Comparison of ENCODE assay signal across 11 mouse cellular contexts in the genomic region with DNA sequence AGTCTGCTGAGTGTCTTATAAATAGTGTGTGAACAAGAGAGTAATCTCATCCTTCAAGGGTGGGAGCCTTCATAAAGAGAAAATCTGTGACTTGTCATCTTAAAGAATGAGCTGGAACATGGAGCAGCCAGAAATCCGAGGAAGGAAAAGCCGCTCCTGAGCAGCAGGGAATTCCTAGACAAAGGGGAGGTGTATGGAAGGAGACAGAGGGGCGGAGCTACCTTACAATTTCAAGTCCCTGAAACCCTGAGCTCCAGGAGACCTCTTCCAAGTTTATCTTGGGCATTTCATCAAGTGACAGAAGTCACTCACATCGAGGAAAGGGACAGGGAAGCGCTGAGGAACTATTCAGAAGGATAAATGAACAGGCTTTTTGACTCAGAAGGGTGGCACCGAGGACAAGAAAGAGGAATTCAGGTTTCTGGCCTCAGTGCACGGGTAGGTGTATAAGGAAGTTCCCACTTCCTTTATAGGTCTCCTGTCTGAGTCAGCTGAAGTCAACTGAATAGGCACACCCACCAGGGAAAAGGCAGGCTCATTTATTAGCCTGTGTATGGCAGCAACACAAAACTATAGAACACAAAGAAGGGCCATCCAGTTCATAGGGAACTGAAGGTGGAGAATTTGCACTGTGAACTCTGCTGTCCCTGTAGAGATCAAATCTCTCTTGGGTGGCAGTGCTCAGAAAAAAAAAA. TPM values are rescaled to one million over a fixed set of nuclear protein-coding genes. Genes with fewer than 3 reads are reported as not detected.
DNase-seq lines count a peak whose midpoint lies in the region; ATAC-seq lines count a peak whose summit lies in the region.
"Had no signal": no experiment of that assay in that cellular context is flagged by ENCODE, and none has a peak within 500 bp of the region (broad histone marks: within the 10 kb centered on the region; RNA-seq: fewer than 3 reads in every experiment).

No protein-coding gene starts in this region.

- no peak overlapping the region for H3K4me3 ChIP-seq in limb, embryonic 12.5 days (replicated peaks)
- no peak overlapping the region for H3K4me3 ChIP-seq in limb, embryonic 10.5 days
- H3K4me3 ChIP-seq in intestine, embryonic 15.5 days (replicated peaks), result no peak overlapping the region
- H3K4me3 ChIP-seq in stomach, embryonic 16.5 days (replicated peaks; ENCODE audit: low read length), result no peak overlapping the region
- H3K4me3 ChIP-seq: heart, adult 2 months; hindbrain, embryonic 13.5 days; neural tube, embryonic 12.5 days had no signal

- no peak overlapping the region for H3K4me2 ChIP-seq in limb, embryonic 12.5 days
- 0 out of 2 replicates have a peak overlapping the region, but pooled peaks have one; percentile 2 for H3K4me2 ChIP-seq in intestine, embryonic 15.5 days (replicated peaks)
- peak overlapping the region; percentile 25; the same call in 1 of the 2 replicates for H3K4me2 ChIP-seq in stomach, embryonic 16.5 days (ENCODE audit: low read depth, low read length)
- H3K4me2 ChIP-seq: hindbrain, embryonic 13.5 days; midbrain, embryonic 11.5 days; neural tube, embryonic 12.5 days had no signal

- H3K9ac ChIP-seq in limb, embryonic 12.5 days (replicated peaks), result no peak overlapping the region
- no peak overlapping the region for H3K9ac ChIP-seq in intestine, embryonic 15.5 days
- no peak overlapping the region for H3K9ac ChIP-seq in stomach, embryonic 16.5 days (ENCODE audit: low read length)
- H3K9ac ChIP-seq: hindbrain, embryonic 13.5 days; neural tube, embryonic 12.5 days had no signal

- no peak for ATAC-seq in limb, embryonic 12.5 days (ENCODE audit: insufficient number of reproducible peaks, insufficient read depth, low FRiP score, low TSS enrichment, low read depth)
- ATAC-seq in intestine, embryonic 15.5 days, result peak; percentile 82
- ATAC-seq in stomach, embryonic 16.5 days (ENCODE audit: insufficient read depth, low FRiP score), result peak; percentile 80

- no peaks in the 10 kb centered on the region for H3K36me3 ChIP-seq in limb, embryonic 12.5 days
- H3K36me3 ChIP-seq in limb, embryonic 10.5 days, result no peaks in the 10 kb centered on the region
- H3K36me3 ChIP-seq in intestine, embryonic 15.5 days, result no peaks in the 10 kb centered on the region
- H3K36me3 ChIP-seq in stomach, embryonic 16.5 days (ENCODE audit: control insufficient read depth, insufficient read depth, low read length), result no peaks in the 10 kb centered on the region
- H3K36me3 ChIP-seq: hindbrain, embryonic 13.5 days; neural tube, embryonic 12.5 days had no signal

- H3K4me1 ChIP-seq in limb, embryonic 12.5 days (replicated peaks), result peaks cover 9% of the 10 kb centered on the region; the same call in 1 of the 2 replicates
- peaks cover 12% of the 10 kb centered on the region for H3K4me1 ChIP-seq in limb, embryonic 10.5 days
- H3K4me1 ChIP-seq in intestine, embryonic 15.5 days (replicated peaks), result peaks cover 9% of the 10 kb centered on the region
- peaks cover 5% of the 10 kb centered on the region; the same call in 1 of the 2 replicates for H3K4me1 ChIP-seq in stomach, embryonic 16.5 days (ENCODE audit: control insufficient read depth, insufficient read depth, low read length)

- no peaks in the 10 kb centered on the region for H3K9me3 ChIP-seq in limb, embryonic 12.5 days
- no peaks in the 10 kb centered on the region for H3K9me3 ChIP-seq in limb, embryonic 10.5 days (replicated peaks)
- no peaks in the 10 kb centered on the region for H3K9me3 ChIP-seq in intestine, embryonic 15.5 days
- no peaks in the 10 kb centered on the region for H3K9me3 ChIP-seq in stomach, embryonic 16.5 days (replicated peaks; ENCODE audit: control insufficient read depth, low read length)
- H3K9me3 ChIP-seq: hindbrain, embryonic 13.5 days; neural tube, embryonic 12.5 days had no signal

- 54% methylated on average over 7 of the region's 7 CpGs for WGBS in limb, embryonic 12.5 days
- 65% methylated on average over 7 of the region's 7 CpGs for WGBS in limb, embryonic 10.5 days
- WGBS in intestine, embryonic 15.5 days, result 40% methylated on average over 7 of the region's 7 CpGs
- 34% methylated on average over 7 of the region's 7 CpGs for WGBS in stomach, embryonic 16.5 days

- H3K27ac ChIP-seq in limb, embryonic 12.5 days, result peak overlapping the region; percentile 41; the same call in 1 of the 2 replicates
- H3K27ac ChIP-seq in limb, embryonic 10.5 days, result no peak overlapping the region; the same call in 1 of the 2 replicates
- peak overlapping the region; percentile 59 for H3K27ac ChIP-seq in intestine, embryonic 15.5 days
- H3K27ac ChIP-seq in stomach, embryonic 16.5 days (ENCODE audit: low read length), result peak overlapping the region; percentile 83
- H3K27ac ChIP-seq: hindbrain, embryonic 13.5 days; neural tube, embryonic 12.5 days had no signal

- H3K27me3 ChIP-seq in limb, embryonic 12.5 days, result no peaks in the 10 kb centered on the region
- no peaks in the 10 kb centered on the region for H3K27me3 ChIP-seq in limb, embryonic 10.5 days (ENCODE audit: low read depth, poor library complexity, severe bottlenecking)
- H3K27me3 ChIP-seq in intestine, embryonic 15.5 days (replicated peaks), result no peaks in the 10 kb centered on the region
- H3K27me3 ChIP-seq in stomach, embryonic 16.5 days (ENCODE audit: control insufficient read depth, insufficient read depth, low read length), result no peaks in the 10 kb centered on the region
- H3K27me3 ChIP-seq: hindbrain, embryonic 13.5 days; neural tube, embryonic 12.5 days had no signal

- no peak for DNase-seq in limb, embryonic 10.5 days (ENCODE audit: low spot score)
- DNase-seq in ZHBTc4 (ENCODE audit: low read depth, low spot score), result peak; percentile 58
- DNase-seq in layer of hippocampus, postnatal 10 days (ENCODE audit: low spot score in 2 of 2), result no peak
- DNase-seq in embryo, embryonic 10.5 days (ENCODE audit: low spot score), result no peak
- DNase-seq: heart, adult 2 months had no signal

RNA-seq across cellular contexts. Expression of a gene that starts 46.4 kb away (rescaled TPM):
- 4.6 TPM in 2 replicates for polyA plus RNA-seq in limb, embryonic 12.5 days (2016; fragmentation: Nextera tagmentation; extraction: Ambion mirVana)
- 4.0 and 4.5 TPM in 2 replicates for polyA plus RNA-seq in limb, embryonic 10.5 days (2016; fragmentation: Nextera tagmentation; extraction: Ambion mirVana)
- polyA plus RNA-seq in intestine, embryonic 15.5 days (2015; fragmentation: Nextera tagmentation; extraction: Ambion mirVana), result 3.1 and 3.4 TPM in 2 replicates
- 3.7 and 3.9 TPM in 2 replicates for polyA plus RNA-seq in stomach, embryonic 16.5 days (2015; fragmentation: Nextera tagmentation; extraction: Ambion mirVana)
- total RNA-seq in layer of hippocampus, postnatal 10 days (2021), result 1 to 10 TPM; 8.5 to 8.9 TPM

RNA-seq across cellular contexts. Expression of a gene that starts 46.6 kb away (rescaled TPM):
- 30.0 and 33.2 TPM in 2 replicates for polyA plus RNA-seq in limb, embryonic 12.5 days (2016; fragmentation: Nextera tagmentation; extraction: Ambion mirVana)
- polyA plus RNA-seq in limb, embryonic 10.5 days (2016; fragmentation: Nextera tagmentation; extraction: Ambion mirVana), result 19.9 and 25.9 TPM in 2 replicates
- polyA plus RNA-seq in intestine, embryonic 15.5 days (2015; fragmentation: Nextera tagmentation; extraction: Ambion mirVana), result 18.6 and 20.1 TPM in 2 replicates
- polyA plus RNA-seq in stomach, embryonic 16.5 days (2015; fragmentation: Nextera tagmentation; extraction: Ambion mirVana), result 26.4 and 27.4 TPM in 2 replicates
- 10 to 100 TPM; 78.5 to 94.9 TPM for total RNA-seq in layer of hippocampus, postnatal 10 days (2021)
